Mouse (Mus musculus): ENCODE data around the gene Ache.
"Not testable (repeated sequence)": the region's sequence is repeated elsewhere in the genome, so short reads cannot be mapped to it uniquely, and the experiment has no call there.

The Ache gene

DNA sequence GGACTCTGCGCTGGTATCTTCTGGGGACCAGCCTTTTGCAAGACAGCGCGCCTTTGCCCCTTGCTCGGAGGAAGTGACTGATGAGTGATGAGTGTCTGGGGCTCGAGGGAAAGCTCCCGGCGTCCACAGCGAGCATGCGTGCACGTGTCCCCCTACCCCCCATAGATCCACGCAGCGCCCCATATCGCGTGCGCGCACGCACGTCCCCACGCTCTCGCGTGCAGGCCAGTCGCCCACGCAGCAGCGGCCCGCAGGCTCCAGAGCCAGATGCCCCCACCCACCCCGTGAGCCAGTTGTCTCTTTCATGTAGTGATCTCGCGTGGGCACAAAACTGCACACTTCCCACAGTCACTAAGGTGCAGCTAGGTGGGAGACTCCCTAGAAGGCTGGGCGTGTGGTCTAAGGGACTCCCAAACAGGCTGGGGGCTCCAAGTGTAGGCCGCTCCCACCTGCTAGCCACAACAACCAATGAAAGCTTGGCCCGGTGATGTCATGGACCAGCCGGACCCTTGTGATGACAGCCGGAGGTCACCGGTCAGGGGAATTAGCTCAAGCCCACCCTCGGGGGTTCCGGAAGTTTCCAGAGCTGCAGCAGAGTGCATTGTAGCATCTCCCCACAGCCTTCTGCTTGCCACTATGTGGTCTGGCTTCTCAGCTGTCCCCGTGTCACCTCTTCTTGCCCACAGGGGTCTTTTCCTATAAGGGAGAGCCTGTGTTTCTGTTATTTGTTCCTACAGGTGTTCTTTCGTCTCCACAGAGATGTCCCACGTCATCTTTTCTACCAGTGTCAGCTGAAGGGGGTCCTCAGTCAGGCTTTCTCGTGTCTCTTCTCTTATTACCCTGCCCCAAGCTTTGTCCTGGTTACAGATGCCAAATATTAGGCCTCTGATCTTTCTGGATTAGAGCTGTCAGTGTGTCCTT lies at the start of gene Ache:
Gene Ache (plus strand): TSS at position 488 of the 921 bp plus-strand sequence.
- peak; percentile 76 to 81 for DNase-seq (ENCODE audit: low spot score in 2 of 2)

DNA sequence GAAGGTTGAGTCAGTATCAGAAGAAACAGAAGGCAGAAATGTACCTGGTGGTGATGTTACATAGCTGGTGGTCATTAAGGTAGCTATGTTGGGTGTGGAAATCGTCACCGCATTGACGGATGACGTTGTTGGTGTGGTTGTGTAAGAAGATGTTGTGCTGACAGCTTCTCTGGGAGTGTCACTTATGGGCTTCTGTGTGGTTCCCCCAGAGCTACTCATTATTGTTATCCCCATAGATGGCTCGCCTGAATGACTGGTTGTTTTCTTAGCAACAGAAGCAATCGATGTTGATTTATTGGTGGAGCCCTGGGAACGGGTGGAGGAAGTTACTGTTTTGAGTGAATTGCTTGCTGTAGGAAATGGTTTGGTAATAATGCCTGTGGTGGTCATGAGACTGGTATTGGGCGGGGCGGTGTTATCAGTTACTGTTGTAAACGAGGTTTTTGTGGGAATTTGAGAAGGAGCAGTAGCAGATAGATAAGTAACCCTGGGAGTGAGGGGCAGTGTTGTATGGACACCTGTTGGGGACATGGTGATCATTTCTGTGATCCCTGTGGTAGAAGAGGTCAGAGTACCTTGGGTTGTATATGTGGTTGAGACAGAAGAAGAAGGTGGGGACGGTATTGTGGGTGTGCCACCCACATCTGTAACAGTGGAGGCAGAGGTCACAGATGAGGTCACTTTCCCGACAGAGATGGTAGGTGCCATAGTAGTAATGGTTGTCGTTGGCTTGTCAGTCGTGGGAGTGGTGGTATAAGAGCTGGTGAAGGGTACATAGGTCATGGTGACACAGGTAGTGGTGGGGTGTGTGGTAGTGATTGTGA lies 23.2 kb upstream of the Ache start:
- no peak for DNase-seq (ENCODE audit: low spot score in 2 of 2)

DNA sequence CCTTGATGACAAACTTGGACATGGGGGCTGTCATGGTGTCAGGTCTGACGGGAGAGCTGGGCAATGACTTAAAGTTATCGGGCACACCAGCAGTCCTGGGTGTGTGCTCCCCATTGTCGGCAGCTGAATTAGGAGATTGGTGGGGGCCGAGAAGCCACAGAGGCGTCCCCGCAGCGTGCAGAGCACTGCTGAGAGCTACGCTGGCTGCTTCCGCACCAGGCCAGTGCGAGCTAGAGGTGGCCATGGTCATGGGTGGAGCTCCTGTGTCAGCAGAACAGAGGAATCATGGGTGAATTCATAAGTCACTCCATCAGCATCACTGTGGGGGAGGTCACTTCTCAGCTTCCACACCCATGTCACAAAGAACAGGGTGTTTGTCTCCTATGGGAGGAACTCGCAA lies 22.5 kb upstream of the Ache start:
- DNase-seq (ENCODE audit: low spot score in 2 of 2), result no peak

DNA sequence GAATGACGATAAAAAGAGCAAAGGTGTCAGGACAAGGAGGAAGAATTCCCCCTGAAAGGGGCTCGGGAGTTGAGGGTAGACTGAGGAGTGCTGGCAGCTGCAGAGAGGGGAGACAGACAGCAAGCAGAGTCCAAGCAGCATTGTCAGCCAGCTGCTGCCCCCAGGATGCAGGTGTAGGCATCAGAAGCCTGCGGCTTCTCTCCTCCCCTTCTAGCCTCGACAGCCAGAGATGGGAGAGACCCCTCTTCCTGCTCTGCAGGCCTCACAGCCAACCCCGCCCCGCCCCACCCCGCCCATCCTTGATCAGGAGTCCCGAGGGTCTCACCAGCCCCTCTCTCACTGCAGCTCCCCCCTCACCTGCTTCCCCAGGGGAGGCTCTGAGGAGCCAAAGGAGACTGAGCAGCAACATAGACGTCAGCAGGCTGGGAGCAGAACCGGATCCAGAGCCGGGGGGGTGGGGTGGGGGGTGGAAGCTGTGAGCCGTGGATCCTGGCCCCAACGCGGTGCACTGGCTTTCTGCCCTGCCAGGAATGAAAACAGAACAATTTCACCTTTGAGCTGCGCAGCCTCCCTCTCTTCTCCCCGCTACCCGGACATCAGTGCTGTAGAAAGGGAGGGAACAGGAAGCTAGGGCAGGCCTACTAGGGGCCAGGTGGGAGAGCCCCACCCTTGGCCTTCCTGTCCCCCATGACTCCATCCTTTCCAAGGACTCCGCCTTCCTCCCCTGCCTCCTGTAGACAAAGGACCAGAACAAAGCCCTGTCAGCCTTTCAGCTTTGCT lies 19.0 kb upstream of the Ache start:
- DNase-seq (ENCODE audit: low spot score in 2 of 2), result no peak

DNA sequence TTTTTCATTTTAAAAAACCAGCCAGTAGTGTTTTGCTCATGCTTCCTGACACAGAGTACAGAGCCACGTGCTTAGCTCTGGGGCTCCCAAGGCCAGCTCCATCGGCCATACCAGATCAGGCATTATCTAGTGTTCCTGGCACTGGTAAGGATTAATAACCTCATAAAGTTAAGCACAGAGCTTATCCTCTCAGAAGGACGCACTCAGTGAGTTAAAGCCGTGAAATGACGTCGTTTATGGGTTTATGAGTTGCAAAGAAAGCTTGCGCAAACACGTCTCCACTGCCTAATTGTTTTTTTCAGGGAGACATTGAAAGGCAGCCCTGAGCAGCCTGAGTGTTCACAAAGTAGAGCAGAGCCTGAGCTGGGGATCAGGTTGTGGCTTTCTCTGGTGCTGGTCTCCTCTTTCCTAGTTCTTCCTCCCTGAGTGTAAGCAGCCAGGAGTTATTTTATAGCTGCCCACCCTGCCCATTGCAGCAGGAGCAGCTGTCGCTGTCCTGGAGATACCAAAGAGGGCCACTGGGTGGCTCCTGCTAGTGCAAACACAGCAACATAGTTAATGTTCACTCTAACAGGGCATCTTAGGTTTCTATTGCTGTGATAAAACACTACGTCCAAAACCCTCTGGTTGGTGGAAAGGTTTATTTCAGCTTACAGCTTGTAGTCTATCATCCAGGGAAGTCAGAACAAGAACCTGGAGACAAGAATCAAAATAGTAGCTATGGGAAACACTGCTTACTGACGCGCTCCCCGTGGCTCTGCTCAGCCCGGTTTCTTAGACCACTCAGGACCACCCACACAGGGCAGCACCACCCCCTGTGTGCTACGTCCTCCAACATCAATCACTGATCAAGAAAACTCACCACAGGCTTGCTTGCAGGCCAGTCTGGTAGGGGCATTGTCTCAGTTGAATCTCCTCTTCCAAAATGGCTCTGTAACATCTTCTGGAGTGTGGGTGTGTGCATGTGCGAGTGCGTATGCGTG lies 9.7 kb upstream of the Ache start:
- DNase-seq (ENCODE audit: low spot score in 2 of 2), result peak in 1 of 2 experiments; percentile 59

DNA sequence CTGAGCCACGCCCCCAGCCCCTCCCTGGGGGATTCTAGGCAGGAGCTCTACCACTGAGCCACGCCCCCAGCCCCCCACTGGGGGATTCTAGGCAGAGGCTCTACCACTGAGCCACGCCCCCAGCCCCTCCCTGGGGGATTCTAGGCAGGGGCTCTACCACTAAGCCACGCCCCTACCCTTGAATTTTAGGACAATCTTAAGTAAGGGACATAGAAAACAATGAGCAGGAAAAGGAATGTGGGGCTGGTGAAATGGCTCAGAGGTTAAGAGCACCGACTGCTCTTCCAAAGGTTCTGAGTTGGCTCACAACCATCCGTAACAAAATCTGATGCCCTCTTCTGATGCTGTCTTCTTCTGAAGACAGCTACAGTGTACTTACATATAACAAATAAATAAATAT lies 2.9 kb upstream of the Ache start:
- DNase-seq (ENCODE audit: low spot score in 2 of 2), result not testable (repeated sequence)

DNA sequence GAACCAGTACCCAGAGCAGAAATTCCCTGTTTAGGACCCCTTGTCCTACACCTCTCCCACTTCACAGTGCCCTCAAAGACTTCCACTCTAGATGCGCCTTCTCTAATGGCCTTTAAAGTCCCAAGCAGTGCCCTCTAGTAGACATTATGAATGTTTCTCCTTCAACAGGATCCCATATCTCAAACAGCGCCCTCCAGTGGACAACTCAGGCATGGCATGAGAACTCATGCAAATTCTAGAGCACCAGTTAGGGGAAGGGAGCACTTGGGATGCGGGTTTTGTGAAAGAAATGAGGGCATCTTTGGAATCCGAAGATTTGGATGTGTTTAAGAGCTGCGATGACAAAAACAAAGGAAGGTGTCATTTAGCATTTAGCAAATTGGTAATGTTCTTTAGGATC lies 2.3 kb upstream of the Ache start:
- DNase-seq (ENCODE audit: low spot score in 2 of 2), result peak in 1 of 2 experiments; percentile 55

DNA sequence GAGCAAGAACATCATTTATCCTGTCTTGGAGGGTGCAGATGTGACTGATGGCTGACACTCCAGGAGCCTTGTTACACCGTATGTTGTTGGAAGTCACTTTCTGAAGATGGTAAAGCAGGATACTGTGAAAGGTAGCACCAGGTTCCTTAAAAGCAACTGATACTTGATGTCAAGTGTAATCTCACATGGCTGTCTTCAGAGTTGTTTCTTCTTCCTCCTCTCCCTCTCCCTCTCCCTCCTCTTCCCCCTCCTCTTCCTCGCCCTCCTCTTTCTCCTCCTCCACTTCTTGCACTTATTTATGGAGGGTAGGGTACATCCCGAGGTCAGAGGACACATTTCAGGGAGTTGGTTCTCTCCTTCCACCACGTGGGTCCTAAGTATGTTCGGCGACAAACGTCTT lies 1.3 kb upstream of the Ache start:
- no peak for DNase-seq (ENCODE audit: low spot score in 2 of 2)

DNA sequence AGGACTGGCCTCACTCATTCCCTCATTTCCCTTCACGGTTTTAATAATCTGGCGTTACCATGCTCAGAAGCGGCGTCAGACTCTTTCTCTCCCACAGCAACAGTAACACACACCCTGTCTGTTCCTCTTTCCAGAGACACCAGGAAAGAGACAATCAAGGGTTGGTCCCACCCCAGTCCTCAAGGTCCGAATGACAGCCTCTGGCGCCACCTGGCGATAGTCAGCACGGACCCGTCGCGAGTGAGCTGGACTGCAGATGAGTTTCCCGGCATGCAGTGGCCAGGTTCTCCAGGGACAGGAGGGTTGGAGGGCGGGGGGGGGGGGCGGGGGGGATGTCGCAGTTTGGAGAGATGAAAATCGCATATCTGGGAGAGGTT lies 676 bp upstream of the Ache start:
- peak; percentile 90 to 95 for DNase-seq (ENCODE audit: low spot score in 2 of 2)

DNA sequence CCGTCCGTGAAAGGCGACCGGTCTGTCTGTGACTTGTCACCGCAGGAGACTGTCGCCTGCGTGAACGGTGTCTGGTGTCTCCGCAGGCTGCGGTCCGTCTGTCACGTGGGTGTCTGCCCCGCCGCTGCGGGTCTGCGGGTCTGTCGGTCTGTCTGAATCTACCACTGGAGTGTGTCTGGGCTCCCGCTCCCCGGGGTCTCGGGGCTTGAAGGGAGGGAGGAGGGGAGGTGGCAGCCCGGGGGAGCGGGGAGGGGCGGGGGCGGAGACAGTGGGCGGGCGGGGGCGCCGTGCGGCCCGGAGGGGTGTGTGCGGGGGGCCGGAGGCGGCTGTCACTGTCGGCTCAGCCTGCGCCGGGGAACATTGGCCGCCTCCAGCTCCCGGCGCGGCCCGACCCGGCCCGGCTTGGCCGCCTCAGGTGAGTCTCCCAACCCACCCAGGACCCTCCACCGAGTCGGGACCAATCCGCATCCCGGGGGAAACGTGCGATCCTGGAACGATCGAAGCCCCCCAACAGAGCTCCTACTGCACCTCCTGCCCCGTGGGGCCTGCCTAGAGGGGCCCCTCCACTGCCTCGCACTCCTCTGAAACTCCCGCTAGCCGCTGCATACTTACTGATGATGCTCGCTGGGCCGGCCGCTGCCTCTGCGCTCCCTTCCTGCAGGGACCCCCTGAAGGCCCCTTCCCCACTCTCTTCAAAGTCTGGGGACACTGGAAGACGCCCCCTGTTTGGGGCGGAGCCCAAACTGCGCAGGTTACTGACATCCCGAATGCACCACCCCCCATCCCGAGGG lies 829 bp downstream of the Ache start:
- peak; percentile 65 to 72 for DNase-seq (ENCODE audit: low spot score in 2 of 2)

DNA sequence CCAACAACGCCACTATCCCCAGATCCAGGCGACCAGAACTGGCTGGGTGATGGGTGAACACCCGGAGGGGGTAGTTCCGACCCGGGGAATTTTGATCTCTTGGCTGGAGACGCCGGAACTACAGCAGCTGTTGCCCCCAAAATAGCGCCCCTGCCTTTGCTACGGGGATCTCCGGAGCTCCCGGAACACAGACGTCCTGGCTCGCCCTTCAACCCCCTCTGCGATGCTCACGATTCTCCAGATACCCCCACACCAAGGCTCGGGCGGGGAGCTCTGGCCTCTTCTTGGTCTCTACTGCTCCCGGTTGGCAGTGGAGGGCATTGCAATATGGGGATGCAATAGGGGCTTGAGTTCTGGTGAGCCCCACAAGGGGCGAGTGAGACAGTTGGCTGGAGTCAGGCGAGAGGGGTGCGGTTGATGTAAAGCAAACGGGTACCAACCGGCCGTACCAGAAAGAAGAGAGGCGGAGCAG lies 1.7 kb downstream of the Ache start:
- DNase-seq (ENCODE audit: low spot score in 2 of 2), result peak; percentile 58 to 65

DNA sequence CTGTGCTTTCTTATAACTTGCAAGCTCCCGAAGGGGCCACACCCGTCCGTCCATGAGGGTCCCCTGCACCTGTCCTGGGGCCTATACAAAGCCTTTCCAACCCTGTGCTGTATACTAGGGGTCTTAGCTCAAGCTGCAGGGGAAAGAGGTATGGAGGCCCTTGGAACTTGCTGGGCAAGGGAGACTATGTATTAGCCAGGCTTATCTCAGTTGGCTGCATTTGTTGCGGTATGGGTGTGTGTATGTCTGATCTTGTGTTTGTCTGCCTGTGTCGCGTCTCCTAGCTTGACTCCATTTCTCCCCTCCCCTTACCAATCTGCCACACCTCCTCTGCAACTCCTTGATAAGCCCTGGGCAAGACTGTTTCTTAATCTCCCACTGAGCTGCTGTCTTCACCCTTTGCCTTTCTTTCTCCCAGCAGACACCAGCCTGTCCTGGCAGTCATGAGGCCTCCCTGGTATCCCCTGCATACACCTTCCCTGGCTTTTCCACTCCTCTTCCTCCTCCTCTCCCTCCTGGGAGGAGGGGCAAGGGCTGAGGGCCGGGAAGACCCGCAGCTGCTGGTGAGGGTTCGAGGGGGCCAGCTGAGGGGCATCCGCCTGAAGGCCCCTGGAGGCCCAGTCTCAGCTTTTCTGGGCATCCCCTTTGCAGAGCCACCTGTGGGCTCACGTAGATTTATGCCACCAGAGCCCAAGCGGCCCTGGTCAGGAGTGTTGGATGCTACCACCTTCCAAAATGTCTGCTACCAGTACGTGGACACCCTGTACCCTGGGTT lies 2.5 kb downstream of the Ache start:
- DNase-seq (ENCODE audit: low spot score in 2 of 2), result no peak

DNA sequence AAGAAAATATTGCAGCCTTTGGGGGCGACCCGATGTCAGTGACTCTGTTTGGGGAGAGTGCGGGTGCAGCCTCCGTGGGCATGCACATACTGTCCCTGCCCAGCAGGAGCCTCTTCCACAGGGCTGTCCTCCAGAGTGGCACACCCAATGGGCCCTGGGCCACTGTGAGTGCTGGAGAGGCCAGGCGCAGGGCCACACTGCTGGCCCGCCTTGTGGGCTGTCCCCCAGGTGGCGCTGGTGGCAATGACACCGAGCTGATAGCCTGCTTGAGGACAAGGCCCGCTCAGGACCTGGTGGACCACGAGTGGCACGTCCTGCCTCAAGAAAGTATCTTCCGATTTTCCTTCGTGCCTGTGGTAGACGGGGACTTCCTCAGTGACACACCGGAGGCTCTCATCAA lies 3.4 kb downstream of the Ache start:
- DNase-seq (ENCODE audit: low spot score in 2 of 2), result no peak

DNA sequence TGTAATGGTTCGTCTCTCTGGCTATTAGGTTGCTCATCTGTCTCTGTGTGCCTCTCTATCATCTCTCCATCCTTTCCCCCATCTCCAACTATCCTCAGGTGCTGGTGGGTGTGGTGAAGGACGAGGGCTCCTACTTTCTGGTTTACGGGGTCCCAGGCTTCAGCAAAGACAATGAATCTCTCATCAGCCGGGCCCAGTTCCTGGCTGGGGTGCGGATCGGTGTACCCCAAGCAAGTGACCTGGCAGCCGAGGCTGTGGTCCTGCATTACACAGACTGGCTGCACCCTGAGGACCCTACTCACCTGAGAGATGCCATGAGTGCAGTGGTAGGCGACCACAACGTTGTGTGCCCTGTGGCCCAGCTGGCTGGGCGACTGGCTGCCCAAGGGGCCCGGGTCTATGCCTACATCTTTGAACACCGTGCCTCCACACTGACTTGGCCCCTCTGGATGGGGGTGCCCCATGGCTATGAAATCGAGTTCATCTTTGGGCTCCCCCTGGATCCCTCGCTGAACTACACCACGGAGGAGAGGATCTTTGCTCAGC lies 4.1 kb downstream of the Ache start:
- DNase-seq (ENCODE audit: low spot score in 2 of 2), result no peak

DNA sequence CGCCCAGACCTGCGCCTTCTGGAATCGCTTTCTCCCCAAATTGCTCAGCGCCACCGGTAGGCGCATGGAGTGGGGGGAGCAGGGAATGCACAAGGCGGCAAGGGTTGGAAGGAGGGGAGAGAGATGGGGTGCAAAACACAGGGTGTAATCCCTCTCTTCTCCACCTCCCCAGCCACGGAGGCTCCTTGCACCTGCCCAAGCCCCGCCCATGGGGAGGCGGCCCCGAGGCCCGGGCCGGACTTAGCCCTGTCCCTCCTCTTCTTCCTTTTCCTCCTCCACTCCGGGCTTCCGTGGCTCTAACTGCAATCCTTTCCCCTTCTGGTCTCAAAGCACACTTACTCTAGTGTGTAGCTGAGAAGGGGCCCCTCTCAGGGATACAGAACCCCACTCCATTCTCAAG lies 6.0 kb downstream of the Ache start:
- peak; percentile 67 to 75 for DNase-seq (ENCODE audit: low spot score in 2 of 2)

DNA sequence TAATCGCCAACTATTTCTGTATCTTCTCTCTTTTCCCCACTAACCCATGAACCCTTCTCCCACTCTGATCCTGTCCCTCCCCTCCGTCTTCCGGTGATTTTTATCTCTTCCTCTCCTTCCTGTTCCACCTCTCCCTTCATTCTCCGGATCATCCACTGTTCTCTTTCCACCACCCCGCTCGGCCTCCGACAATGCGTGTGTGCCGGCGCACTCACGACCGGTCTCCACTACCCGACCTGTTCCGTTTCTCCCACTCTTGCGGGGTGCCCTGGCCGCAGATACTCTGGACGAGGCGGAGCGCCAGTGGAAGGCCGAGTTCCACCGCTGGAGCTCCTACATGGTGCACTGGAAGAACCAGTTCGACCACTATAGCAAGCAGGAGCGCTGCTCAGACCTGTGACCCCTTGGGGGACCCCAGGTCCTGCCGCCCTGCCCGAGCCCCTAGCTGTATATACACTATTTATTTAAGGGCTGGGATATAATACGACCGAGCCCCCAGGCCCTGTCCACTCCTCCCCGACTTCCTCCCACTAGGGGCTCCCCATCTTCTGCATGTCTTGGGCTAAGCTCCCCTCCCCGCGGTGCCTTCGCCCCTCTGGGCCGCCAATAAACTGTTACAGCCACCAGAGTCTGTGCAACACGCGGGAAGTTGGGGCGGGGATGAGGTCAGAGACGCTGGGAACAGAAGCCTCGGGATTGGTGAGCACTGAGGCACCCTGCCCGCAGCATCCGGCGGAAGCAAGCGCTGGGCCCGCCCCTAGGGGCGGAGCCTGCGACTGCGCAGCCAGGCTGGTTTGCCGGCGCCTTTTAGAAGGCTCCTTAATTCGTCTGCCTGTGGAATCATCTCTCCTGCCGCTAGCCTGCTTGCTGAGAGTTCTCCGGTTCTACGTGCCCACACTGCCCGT lies 6.8 kb downstream of the Ache start, which contains the start of gene Ufsp1:
Gene Ufsp1 (plus strand): TSS at position 791 of the 905 bp plus-strand sequence.
- peak; percentile 95 to 96 for DNase-seq (ENCODE audit: low spot score in 2 of 2)

DNA sequence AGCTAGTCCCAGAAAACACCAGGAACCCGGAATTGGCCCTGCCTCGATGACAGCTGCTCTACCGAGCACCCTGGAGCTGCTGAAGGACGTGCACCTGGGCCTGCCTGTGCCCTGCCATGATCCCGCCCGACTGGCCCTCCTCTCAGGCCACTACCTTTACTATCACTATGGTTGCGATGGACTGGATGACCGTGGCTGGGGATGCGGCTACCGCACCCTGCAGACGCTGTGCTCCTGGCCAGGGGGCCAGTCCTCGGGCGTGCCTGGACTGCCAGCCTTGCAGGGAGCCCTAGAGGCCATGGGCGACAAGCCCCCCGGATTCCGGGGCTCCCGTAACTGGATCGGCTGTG lies 7.4 kb downstream of the Ache start:
- no peak for DNase-seq (ENCODE audit: low spot score in 2 of 2)

DNA sequence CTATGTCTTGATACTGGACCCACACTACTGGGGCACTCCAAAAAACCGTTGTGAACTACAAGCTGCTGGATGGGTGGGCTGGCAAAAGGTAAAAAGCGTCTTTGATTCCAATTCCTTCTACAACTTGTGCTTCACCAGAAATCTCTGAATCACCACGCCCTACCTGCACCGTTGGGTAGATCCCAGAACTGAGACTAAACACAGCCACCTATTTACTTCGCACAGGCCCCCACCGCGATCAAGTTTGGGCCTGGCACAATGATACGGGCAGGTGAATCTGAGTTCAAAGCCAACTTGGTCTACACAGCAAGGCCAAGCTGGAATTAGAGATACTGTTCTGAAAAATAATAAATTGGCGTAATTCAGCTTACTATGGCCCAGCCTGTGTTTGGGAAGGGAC lies 8.0 kb downstream of the Ache start:
- no peak for DNase-seq (ENCODE audit: low spot score in 2 of 2)
